Mouse (Mus musculus) CD4-positive naive resting alpha-beta T cell, adult 57 days (primary cell): Measurements from ENCODE around the gene Olfr1443. TPM values are rescaled to one million over a fixed set of nuclear protein-coding genes. Genes with fewer than 3 reads are reported as not detected.

Source experiments
- total RNA-seq: library from RNA; stranded (reverse); gene quantifications from one replicate; pipeline ENCODE4 v1.2.4, GENCODE M21; 2023

Gene Olfr1443
- total RNA-seq = not detected

GRCm38 (mm10) chr19:12677812-12678211 lies at the start of gene Olfr1443:
Olfr1443 (plus strand) TSS chr19:12678112.

GRCm38 (mm10) chr19:12633176-12633575 lies 44.7 kb upstream of the Olfr1443 start, which contains the start of gene Glyat:
Glyat (plus strand) TSS chr19:12633308.

GRCm38 (mm10) chr19:12670139-12670538 lies 7.8 kb upstream of the Olfr1443 start, which contains the start of gene Olfr1442:
Olfr1442 (plus strand) TSS chr19:12670439.

GRCm38 (mm10) chr19:12695590-12695989 lies 17.7 kb downstream of the Olfr1443 start, which contains the start of gene Keg1:
Keg1 (plus strand) TSS chr19:12695786.

Other genes starting within 250 kb of the Olfr1443 start
- gene Mpeg1, start 217.3 kb upstream of the Olfr1443 start, total RNA-seq = 13.4 TPM
- gene Dtx4, start 176.7 kb upstream of the Olfr1443 start, total RNA-seq = 3.3 TPM
- 15.0 TPM for gene Fam111a, start 132.4 kb upstream of the Olfr1443 start, total RNA-seq
- gene Gm4952, start 78.1 kb upstream of the Olfr1443 start, total RNA-seq = not detected
- gene Glyat, start 44.8 kb upstream of the Olfr1443 start, total RNA-seq = not detected
- not detected for gene Olfr1442, start 7.7 kb upstream of the Olfr1443 start, total RNA-seq
- gene Keg1, start 17.7 kb downstream of the Olfr1443 start, total RNA-seq = not detected
- 4.2 TPM for gene Cntf, start 87.5 kb downstream of the Olfr1443 start, total RNA-seq
- gene Zfp91, start 118.0 kb downstream of the Olfr1443 start, total RNA-seq = 71.0 TPM
- 23.8 TPM for gene Lpxn, start 118.1 kb downstream of the Olfr1443 start, total RNA-seq
- 1.1 TPM for gene Gm5244, start 168.6 kb downstream of the Olfr1443 start, total RNA-seq
- gene Olfr1444, start 179.2 kb downstream of the Olfr1443 start, total RNA-seq = 0.71 TPM
- not detected for gene Olfr1445, start 205.7 kb downstream of the Olfr1443 start, total RNA-seq
- not detected for gene Olfr1446, start 215.4 kb downstream of the Olfr1443 start, total RNA-seq
- not detected for gene Olfr1447, start 225.6 kb downstream of the Olfr1443 start, total RNA-seq
- not detected for gene Olfr1448, start 246.3 kb downstream of the Olfr1443 start, total RNA-seq